Mouse (Mus musculus): ENCODE measurements around the gene Unc93b1.

DNA sequence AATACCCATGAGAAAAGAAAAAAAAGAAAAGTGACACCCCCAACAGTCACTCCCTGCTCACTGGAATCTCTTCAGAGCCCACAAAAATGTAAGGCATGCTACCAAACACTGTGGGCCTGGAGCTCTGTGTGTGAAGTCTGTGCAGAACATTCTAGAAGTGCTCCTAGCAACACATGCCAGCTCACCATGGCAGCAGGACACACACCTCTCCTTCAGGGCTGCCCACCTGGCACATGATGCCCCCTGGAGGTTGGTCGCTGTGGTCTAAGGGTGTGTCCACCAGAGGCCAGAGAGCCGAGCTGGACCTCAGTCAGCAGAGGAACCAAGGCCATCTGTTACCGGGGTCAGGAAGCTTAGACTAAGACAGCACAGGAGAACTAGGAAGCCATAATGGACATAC is 8.7 kb upstream of the Unc93b1 start:
- no peak for TF ChIP-seq CTCF (conservative IDR thresholded peaks at IDR 0.05; ENCODE audit: insufficient read depth, insufficient read length, low read depth, low read length)
- TF ChIP-seq POLR2A (IDR thresholded peaks at IDR 0.05; ENCODE audit: low read depth, low read length), result no peak

All from kidney, adult 2 months (tissue).